In genomic region chr12:12882931-12883553, GRCm38 (mm10) we compare ENCODE assay signal across 22 mouse cellular contexts. TPM values are rescaled to one million over a fixed set of nuclear protein-coding genes. Genes with fewer than 3 reads are reported as not detected.
DNase-seq lines count a peak whose midpoint lies in the region; ATAC-seq and TF ChIP-seq lines count a peak whose summit lies in the region.
"Had no signal": no experiment of that assay in that cellular context is flagged by ENCODE, and none has a peak within 500 bp of the region (broad histone marks: within the 10 kb centered on the region; RNA-seq: fewer than 3 reads in every experiment).

No protein-coding gene starts in this region.

- no peak for ATAC-seq in forebrain, embryonic 11.5 days (replicated peaks; ENCODE audit: low FRiP score)
- no peak for ATAC-seq in forebrain, embryonic 12.5 days (ENCODE audit: low FRiP score)
- ATAC-seq in intestine, embryonic 15.5 days: peak; percentile 85
- ATAC-seq in intestine, postnatal 0 days: no peak; the same call in 1 of the 2 replicates
- peak; percentile 86 for ATAC-seq in intestine, embryonic 16.5 days
- no peak for ATAC-seq in hindbrain, postnatal 0 days
- ATAC-seq: activated CD4-positive, CD25-positive, alpha-beta regulatory T cell, adult 4 months; CD4-positive, CD25-positive, alpha-beta regulatory T cell, adult 4 months; Patski had no signal

- no peaks in the 10 kb centered on the region for H3K4me1 ChIP-seq in forebrain, embryonic 11.5 days (replicated peaks; ENCODE audit: control insufficient read depth, insufficient read depth, low read length)
- peaks cover 10% of the 10 kb centered on the region for H3K4me1 ChIP-seq in forebrain, embryonic 12.5 days
- no peaks in the 10 kb centered on the region for H3K4me1 ChIP-seq in intestine, embryonic 15.5 days (replicated peaks)
- no peaks in the 10 kb centered on the region for H3K4me1 ChIP-seq in intestine, postnatal 0 days (replicated peaks; ENCODE audit: control insufficient read depth, insufficient read depth, low read length)
- no peaks in the 10 kb centered on the region; the same call in 1 of the 2 replicates for H3K4me1 ChIP-seq in intestine, embryonic 16.5 days (ENCODE audit: control insufficient read depth, insufficient read depth, low read length)
- no peaks in the 10 kb centered on the region; the same call in 1 of the 2 replicates for H3K4me1 ChIP-seq in hindbrain, postnatal 0 days (ENCODE audit: insufficient read depth, low read length)

- WGBS in forebrain, embryonic 11.5 days: 87% methylated on average over 5 of the region's 5 CpGs
- WGBS in forebrain, embryonic 12.5 days: 85% methylated on average over 5 of the region's 5 CpGs
- WGBS in intestine, embryonic 15.5 days: 69% methylated on average over 5 of the region's 5 CpGs
- WGBS in intestine, postnatal 0 days: 54% methylated on average over 5 of the region's 5 CpGs
- 64% methylated on average over 5 of the region's 5 CpGs for WGBS in intestine, embryonic 16.5 days
- WGBS in hindbrain, postnatal 0 days: 90% methylated on average over 5 of the region's 5 CpGs

- no peak overlapping the region for H3K4me3 ChIP-seq in forebrain, embryonic 11.5 days (ENCODE audit: low read depth, low read length)
- no peak overlapping the region for H3K4me3 ChIP-seq in forebrain, embryonic 12.5 days (replicated peaks)
- H3K4me3 ChIP-seq in intestine, embryonic 15.5 days (replicated peaks): no peak overlapping the region
- H3K4me3 ChIP-seq in intestine, postnatal 0 days (ENCODE audit: low read depth, low read length): no peak overlapping the region
- H3K4me3 ChIP-seq in intestine, embryonic 16.5 days (ENCODE audit: low read length): no peak overlapping the region
- no peak overlapping the region for H3K4me3 ChIP-seq in hindbrain, postnatal 0 days (ENCODE audit: low read length)

- peak; percentile 29 for DNase-seq in forebrain, embryonic 11.5 days (ENCODE audit: low spot score)
- DNase-seq in hindbrain, postnatal 0 days (ENCODE audit: low spot score): no peak
- DNase-seq: adrenal gland, adult 2 months; adrenal gland, adult 8-10 months; adrenal gland, postnatal 10 days; adrenal gland, postnatal 14 days; adrenal gland, postnatal 25 days; adrenal gland, postnatal 36 days; B cell, adult 2 months; cerebellum, adult 11 months; cerebellum, adult 11-12 months; cerebellum, adult 18-20 months had no signal

- no peaks in the 10 kb centered on the region for H3K36me3 ChIP-seq in forebrain, embryonic 11.5 days (ENCODE audit: control insufficient read depth, insufficient read depth, low read length)
- H3K36me3 ChIP-seq in forebrain, embryonic 12.5 days (replicated peaks): no peaks in the 10 kb centered on the region
- H3K36me3 ChIP-seq in intestine, embryonic 15.5 days: no peaks in the 10 kb centered on the region
- no peaks in the 10 kb centered on the region for H3K36me3 ChIP-seq in intestine, postnatal 0 days (ENCODE audit: control insufficient read depth, insufficient read depth)
- H3K36me3 ChIP-seq in intestine, embryonic 16.5 days (ENCODE audit: control insufficient read depth, insufficient read depth, low read length): no peaks in the 10 kb centered on the region
- no peaks in the 10 kb centered on the region for H3K36me3 ChIP-seq in hindbrain, postnatal 0 days (ENCODE audit: insufficient read depth, low read length)
- H3K36me3 ChIP-seq: G1E had no signal

- H3K27ac ChIP-seq in forebrain, embryonic 11.5 days (ENCODE audit: low read depth, low read length): no peak overlapping the region
- no peak overlapping the region for H3K27ac ChIP-seq in forebrain, embryonic 12.5 days
- H3K27ac ChIP-seq in intestine, embryonic 15.5 days: no peak overlapping the region
- H3K27ac ChIP-seq in intestine, postnatal 0 days (ENCODE audit: low read depth, low read length): no peak overlapping the region
- H3K27ac ChIP-seq in intestine, embryonic 16.5 days (ENCODE audit: low read length): no peak overlapping the region
- no peak overlapping the region for H3K27ac ChIP-seq in hindbrain, postnatal 0 days

- no peaks in the 10 kb centered on the region for H3K27me3 ChIP-seq in forebrain, embryonic 11.5 days (ENCODE audit: control insufficient read depth, insufficient read depth, low read length)
- H3K27me3 ChIP-seq in forebrain, embryonic 12.5 days: no peaks in the 10 kb centered on the region
- no peaks in the 10 kb centered on the region for H3K27me3 ChIP-seq in intestine, embryonic 15.5 days (replicated peaks)
- H3K27me3 ChIP-seq in intestine, postnatal 0 days (replicated peaks; ENCODE audit: control insufficient read depth, insufficient read depth, low read length): no peaks in the 10 kb centered on the region
- H3K27me3 ChIP-seq in intestine, embryonic 16.5 days (replicated peaks; ENCODE audit: control insufficient read depth, insufficient read depth, low read length): no peaks in the 10 kb centered on the region
- no peaks in the 10 kb centered on the region for H3K27me3 ChIP-seq in hindbrain, postnatal 0 days (ENCODE audit: insufficient read depth, low read length)
- H3K27me3 ChIP-seq: CH12.LX, Patski had no signal

- no peak overlapping the region for H3K4me2 ChIP-seq in forebrain, embryonic 11.5 days (ENCODE audit: low read depth, low read length, severe bottlenecking)
- no peak overlapping the region for H3K4me2 ChIP-seq in forebrain, embryonic 12.5 days
- no peak overlapping the region for H3K4me2 ChIP-seq in intestine, embryonic 15.5 days (replicated peaks)
- H3K4me2 ChIP-seq in intestine, postnatal 0 days (replicated peaks; ENCODE audit: low read depth): no peak overlapping the region
- no peak overlapping the region for H3K4me2 ChIP-seq in intestine, embryonic 16.5 days (ENCODE audit: low read depth, low read length)
- no peak overlapping the region for H3K4me2 ChIP-seq in hindbrain, postnatal 0 days (ENCODE audit: low read depth, low read length)

- no peak overlapping the region for H3K9ac ChIP-seq in forebrain, embryonic 11.5 days (ENCODE audit: low read length)
- H3K9ac ChIP-seq in forebrain, embryonic 12.5 days: no peak overlapping the region
- no peak overlapping the region for H3K9ac ChIP-seq in intestine, embryonic 15.5 days
- no peak overlapping the region for H3K9ac ChIP-seq in intestine, postnatal 0 days (ENCODE audit: low read depth, low read length)
- no peak overlapping the region for H3K9ac ChIP-seq in intestine, embryonic 16.5 days (ENCODE audit: low read depth, low read length)
- no peak overlapping the region for H3K9ac ChIP-seq in hindbrain, postnatal 0 days (replicated peaks; ENCODE audit: low read length)

- H3K9me3 ChIP-seq in forebrain, embryonic 11.5 days (ENCODE audit: control insufficient read depth, low read length): no peaks in the 10 kb centered on the region
- H3K9me3 ChIP-seq in forebrain, embryonic 12.5 days: no peaks in the 10 kb centered on the region
- H3K9me3 ChIP-seq in intestine, embryonic 15.5 days: no peaks in the 10 kb centered on the region
- H3K9me3 ChIP-seq in intestine, postnatal 0 days (ENCODE audit: control insufficient read depth): no peaks in the 10 kb centered on the region
- no peaks in the 10 kb centered on the region for H3K9me3 ChIP-seq in intestine, embryonic 16.5 days (ENCODE audit: control insufficient read depth, low read length)
- no peaks in the 10 kb centered on the region for H3K9me3 ChIP-seq in hindbrain, postnatal 0 days (ENCODE audit: low read length)

- no peak for TF ChIP-seq CTCF in intestine, postnatal 0 days (IDR thresholded peaks at IDR 0.05; ENCODE audit: low read depth)
- no peak for TF ChIP-seq CTCF in hindbrain, postnatal 0 days (IDR thresholded peaks at IDR 0.05; ENCODE audit: low read depth)

RNA-seq across cellular contexts. Expression of gene Mycn, which starts 58.7 kb away (rescaled TPM):
- polyA plus RNA-seq in forebrain, embryonic 11.5 days (2014; fragmentation: Nextera tagmentation; extraction: Ambion mirVana): 144 and 155 TPM in 2 replicates
- polyA plus RNA-seq in forebrain, embryonic 12.5 days (2016; fragmentation: Nextera tagmentation; extraction: Ambion mirVana): 129 and 141 TPM in 2 replicates
- polyA plus RNA-seq in intestine, embryonic 15.5 days (2015; fragmentation: Nextera tagmentation; extraction: Ambion mirVana): 72.5 and 89.8 TPM in 2 replicates
- polyA plus RNA-seq in intestine, postnatal 0 days (2015; fragmentation: Nextera tagmentation; extraction: Ambion mirVana): 18.2 and 21.3 TPM in 2 replicates
- polyA plus RNA-seq in intestine, embryonic 16.5 days (2015; fragmentation: Nextera tagmentation; extraction: Ambion mirVana): 60.7 and 66.4 TPM in 2 replicates
- 51.2 and 55.9 TPM in 2 replicates for total RNA-seq in hindbrain, postnatal 0 days (2014; rRNA removed)
- 40.0 and 44.1 TPM in 2 replicates for polyA plus RNA-seq in hindbrain, postnatal 0 days (2015; fragmentation: Nextera tagmentation; extraction: Ambion mirVana)
- total RNA-seq: CH12.LX, MEL had no signal
- polyA plus RNA-seq: activated CD4-positive, CD25-positive, alpha-beta regulatory T cell, adult 4 months; CD4-positive, CD25-positive, alpha-beta regulatory T cell, adult 4 months; G1E had no signal

Comparison
In these comparisons a context has a peak if more than half of its experiments do, and no peak if none do; other contexts are left out.
1. ATAC-seq: peak in intestine, embryonic 15.5 days (single experiment) and intestine, embryonic 16.5 days (single experiment); none in forebrain, embryonic 11.5 days (single experiment), forebrain, embryonic 12.5 days (single experiment), intestine, postnatal 0 days (single experiment) and hindbrain, postnatal 0 days (single experiment).